Mouse (Mus musculus) gastrocnemius, postnatal 10 days (tissue): ENCODE results near the gene Vmn1r57. TPM values are rescaled to one million over a fixed set of nuclear protein-coding genes. Genes with fewer than 3 reads are reported as not detected.
"Not testable (repeated sequence)": the region's sequence is repeated elsewhere in the genome, so short reads cannot be mapped to it uniquely, and the experiment has no call there.

Experiments used
- DNase-seq: peaks from one replicate; pipeline ENCODE4 v3.0.0; 2021; ENCODE audit warnings: mixed read lengths
- long read RNA-seq, 2 experiments: library from polyadenylated mRNA; stranded (forward); transcript quantifications; one replicate each; pipeline ENCODE4 v2.0.0; 2021
- total RNA-seq, 2 experiments: library from RNA; stranded (reverse); gene quantifications; 2 replicates each; pipeline ENCODE4 v1.2.3; 2021

Gene Vmn1r57
- total RNA-seq, result not detected
- long read RNA-seq, experiment 1, result 0 reads
- long read RNA-seq, experiment 2, result 0 reads

GRCm38 (mm10) chr7:5218193-5218592 lies at the start of gene Vmn1r57:
Vmn1r57 (plus strand) TSS chr7:5218493.
- not testable (repeated sequence) for DNase-seq

GRCm38 (mm10) chr7:5196647-5197046 lies 21.6 kb upstream of the Vmn1r57 start, which contains the start of gene Vmn1r56:
Vmn1r56 (minus strand) TSS chr7:5196747.
- not testable (repeated sequence) for DNase-seq

GRCm38 (mm10) chr7:5263051-5263450 lies 44.8 kb downstream of the Vmn1r57 start:
- no peak for DNase-seq

Other genes with a start within 250 kb of the Vmn1r57 start
- gene Sbk3, start 247.3 kb upstream of the Vmn1r57 start, total RNA-seq, result under 1 TPM in 1 of 2 experiments, not detected in 1; 0.28 TPM
- 10 to 100 TPM; 15.2 to 18.2 TPM for gene Zfp579, start 222.3 kb upstream of the Vmn1r57 start, total RNA-seq
- gene Zfp524, start 204.1 kb upstream of the Vmn1r57 start, total RNA-seq, result 1 to 10 TPM; 6.9 to 8.0 TPM
- gene Fiz1, start 203.8 kb upstream of the Vmn1r57 start, total RNA-seq, result 10 to 100 TPM; 16.4 to 20.0 TPM
- gene Gm44973, start 203.0 kb upstream of the Vmn1r57 start, total RNA-seq, result not detected
- 10 to 100 TPM; 16.8 to 21.0 TPM for gene Zfp865, start 198.1 kb upstream of the Vmn1r57 start, total RNA-seq
- gene Ccdc106, start 197.9 kb upstream of the Vmn1r57 start, total RNA-seq, result 1 to 10 TPM in 1 of 2 experiments, under 1 TPM in 1; 0.35 to 1.4 TPM
- under 1 TPM in 1 of 2 experiments, not detected in 1; 0.49 TPM for gene 4632433K11Rik, start 184.4 kb upstream of the Vmn1r57 start, total RNA-seq
- gene Zfp784, start 180.0 kb upstream of the Vmn1r57 start, total RNA-seq, result 1 to 10 TPM; 4.9 to 6.0 TPM
- gene Zfp580, start 167.0 kb upstream of the Vmn1r57 start, total RNA-seq, result 1 to 10 TPM; 7.3 to 10.0 TPM
- gene U2af2, start 156.3 kb upstream of the Vmn1r57 start, total RNA-seq, result 10 to 100 TPM; 70.2 to 94.0 TPM
- 100 to 1,000 TPM in 1 of 2 experiments, 10 to 100 TPM in 1; 96.7 to 110 TPM for gene Epn1, start 138.3 kb upstream of the Vmn1r57 start, total RNA-seq
- not detected for gene Rfpl4, start 101.5 kb upstream of the Vmn1r57 start, total RNA-seq
- 1 to 10 TPM; 2.4 to 2.6 TPM for gene Rasl2-9, start 92.5 kb upstream of the Vmn1r57 start, total RNA-seq
- gene Vmn1r55, start 68.8 kb upstream of the Vmn1r57 start, total RNA-seq, result not detected
- gene Vmn1r56, start 21.7 kb upstream of the Vmn1r57 start, total RNA-seq, result not detected
- gene Gm5065, start 132.0 kb downstream of the Vmn1r57 start, total RNA-seq, result not detected
- not detected for gene Nlrp2, start 132.5 kb downstream of the Vmn1r57 start, total RNA-seq
- not detected for gene Vmn1r58, start 194.9 kb downstream of the Vmn1r57 start, total RNA-seq
- not detected for gene Vmn1r59, start 238.3 kb downstream of the Vmn1r57 start, total RNA-seq